Mouse (Mus musculus) liver, embryonic 14.5 days (tissue): Measurements from ENCODE around the gene Calr.

Source experiments
- CTCF ChIP-seq: IDR thresholded peaks from 2 replicates; pipeline ENCODE4 v1.5.1; 2016; ENCODE audit warnings: antibody characterized with exemption, low read depth, control low read depth
- EP300 ChIP-seq: IDR thresholded peaks from 2 replicates; pipeline ENCODE4 v1.6.1; 2016; ENCODE audit warnings: antibody characterized with exemption, low read depth

DNA sequence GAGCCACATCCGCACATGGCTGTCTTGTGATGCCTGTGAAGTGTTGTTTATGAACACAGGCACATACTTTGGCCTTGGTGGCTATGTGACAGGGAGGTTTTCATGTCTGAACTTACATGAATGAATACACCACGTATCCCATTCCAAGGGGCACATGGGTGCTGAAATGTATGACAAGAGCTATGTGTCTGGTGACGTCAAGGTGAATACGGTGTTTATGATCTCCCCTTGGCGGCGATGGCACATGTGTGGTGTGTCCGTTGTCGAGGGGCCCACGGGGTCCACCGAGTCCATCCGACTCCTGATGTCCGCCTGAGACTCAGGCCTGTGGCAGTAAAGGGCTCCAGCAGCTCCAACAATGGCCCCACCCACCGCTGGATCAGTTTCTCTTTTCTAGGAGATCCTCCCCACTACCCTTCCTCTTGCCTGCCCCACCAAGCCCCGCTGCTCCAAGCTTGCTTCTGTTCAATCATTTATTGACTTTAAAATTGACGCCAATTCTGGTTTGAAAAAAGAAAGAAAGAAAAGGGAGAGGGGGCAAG is 49.4 kb downstream of the Calr start:
- TF ChIP-seq CTCF (no peak), EP300 (no peak)
